Mouse (Mus musculus) colon, adult 2 months (tissue): Measurements from ENCODE around the gene Rai2. TPM values are rescaled to one million over a fixed set of nuclear protein-coding genes. Genes with fewer than 3 reads are reported as not detected.

Experiments
- polyA plus RNA-seq: library from polyadenylated mRNA; depleted of rRNA; stranded (reverse); fragments of >200 nt; gene quantifications from 2 replicates; pipeline ENCODE4 v1.2.3, GENCODE M21; 2012; rRNA removed

Gene Rai2
- polyA plus RNA-seq: 9.7 and 15.9 TPM in 2 replicates

GRCm38 (mm10) chrX:161716865-161717763, at the start of gene Rai2:
TSS of gene Rai2 (plus strand) at chrX:161717069.

